Mouse (Mus musculus) layer of hippocampus, postnatal 10 days (tissue): ENCODE measurements at regions not wholly inside any gene's neighbourhood (a gene's known extent, or its start where the extent isn't known, plus 50 kb on each side); places are given as distances from the start of the nearest gene placed in this dataset.

ENCODE experiments used
- DNase-seq, 2 experiments: peaks; one replicate each; pipeline ENCODE4 v3.0.0; 2021; ENCODE audit warnings: low spot score in 2 of 2

DNA sequence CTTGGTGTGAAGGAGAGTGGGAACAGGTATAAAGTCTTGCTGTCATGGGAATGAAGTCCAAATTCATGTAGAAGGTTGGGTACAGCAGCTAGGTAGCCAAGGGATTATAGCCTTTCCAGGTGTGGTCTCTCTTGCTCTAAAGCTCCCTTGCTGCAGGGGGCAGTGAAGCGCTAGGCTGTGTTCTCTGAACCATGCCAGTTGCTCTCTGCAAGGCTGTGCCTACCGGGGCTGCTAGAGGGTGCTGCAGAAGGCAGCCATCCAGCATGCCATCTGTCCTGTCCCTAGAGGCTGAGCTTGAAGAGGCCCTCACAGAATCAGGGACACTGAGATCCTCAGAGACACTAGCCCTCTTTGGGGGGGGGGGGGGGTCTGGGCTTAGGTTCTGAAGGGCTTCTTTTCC is 50.6 kb upstream of the Shank2 start:
- peak; percentile 24 to 36 for DNase-seq
